Mouse (Mus musculus): ENCODE data around the gene Mkrn2os.

- TF ChIP-seq EP300 (IDR thresholded peaks at IDR 0.05; ENCODE audit: low read length) (no peak), RAD21 (IDR thresholded peaks at IDR 0.05; ENCODE audit: low read depth, low read length) (peak; percentile 21), JUN (IDR thresholded peaks at IDR 0.05; ENCODE audit: insufficient read depth, low read depth, low read length) (no peak), POLR2A (IDR thresholded peaks at IDR 0.05; ENCODE audit: low read depth, low read length) (no peak), CHD1 (IDR thresholded peaks at IDR 0.05; ENCODE audit: low read depth, low read length) (no peak), ZNF384 (IDR thresholded peaks at IDR 0.05; ENCODE audit: low read depth, low read length) (no peak), RCOR1 (conservative IDR thresholded peaks at IDR 0.05; ENCODE audit: low read depth, low read length) (no peak), CTCF (conservative IDR thresholded peaks at IDR 0.05 in 1 of 2, IDR thresholded peaks at IDR 0.05 in 1 of 2; ENCODE audit: low read depth in 2 of 2, low read length in 2 of 2) (peak in 1 of 2 experiments; percentile 54; a peak in 2 of 4 replicates), MEF2A (IDR thresholded peaks at IDR 0.05; ENCODE audit: borderline replicate concordance, low read depth, low read length) (no peak), MAFK (IDR thresholded peaks at IDR 0.05; ENCODE audit: insufficient replicate concordance, low read length) (no peak), TCF12 (IDR thresholded peaks at IDR 0.05; ENCODE audit: low read depth, low read length) (no peak), ZMIZ1 (IDR thresholded peaks at IDR 0.05; ENCODE audit: low read depth, low read length) (no peak)
Observed at GRCm38 (mm10) chr6:115584176-115584575, 8.2 kb downstream of the Mkrn2os start.
